ENCODE assay signal across 26 mouse cellular contexts in genomic region chr6:38128115-38128514, GRCm38 (mm10). TPM values are rescaled to one million over a fixed set of nuclear protein-coding genes. Genes with fewer than 3 reads are reported as not detected.
DNase-seq lines count a peak whose midpoint lies in the region; ATAC-seq lines count a peak whose summit lies in the region.
"Had no signal": no experiment of that assay in that cellular context is flagged by ENCODE, and none has a peak within 500 bp of the region (broad histone marks: within the 10 kb centered on the region; RNA-seq: fewer than 3 reads in every experiment).

No protein-coding gene starts in this region.

- no peaks in the 10 kb centered on the region for H3K4me1 ChIP-seq in forebrain, embryonic 16.5 days (replicated peaks; ENCODE audit: control insufficient read depth, insufficient read depth, low read length)
- no peaks in the 10 kb centered on the region for H3K4me1 ChIP-seq in forebrain, embryonic 12.5 days
- peaks cover 15% of the 10 kb centered on the region for H3K4me1 ChIP-seq in kidney, embryonic 15.5 days
- H3K4me1 ChIP-seq in kidney, embryonic 16.5 days (ENCODE audit: insufficient read depth, low read length) = peaks cover 15% of the 10 kb centered on the region
- H3K4me1 ChIP-seq: forebrain, embryonic 15.5 days; hindbrain, embryonic 12.5 days had no signal

- no peaks in the 10 kb centered on the region for H3K27me3 ChIP-seq in forebrain, embryonic 16.5 days (replicated peaks; ENCODE audit: control insufficient read depth, insufficient read depth, low read length)
- H3K27me3 ChIP-seq in forebrain, embryonic 12.5 days = no peaks in the 10 kb centered on the region
- no peaks in the 10 kb centered on the region for H3K27me3 ChIP-seq in kidney, embryonic 15.5 days
- H3K27me3 ChIP-seq in kidney, embryonic 16.5 days (ENCODE audit: insufficient read depth, low read length) = no peaks in the 10 kb centered on the region
- H3K27me3 ChIP-seq: embryonic facial prominence, embryonic 15.5 days; forebrain, embryonic 15.5 days; heart, embryonic 13.5 days; hindbrain, embryonic 12.5 days; Patski had no signal

- H3K4me3 ChIP-seq in forebrain, embryonic 16.5 days (replicated peaks; ENCODE audit: low read length) = no peak overlapping the region
- H3K4me3 ChIP-seq in forebrain, embryonic 12.5 days (replicated peaks) = no peak overlapping the region
- no peak overlapping the region for H3K4me3 ChIP-seq in kidney, embryonic 15.5 days (replicated peaks)
- no peak overlapping the region for H3K4me3 ChIP-seq in kidney, embryonic 16.5 days (ENCODE audit: low read length)
- H3K4me3 ChIP-seq: embryonic facial prominence, embryonic 15.5 days; erythroblast, embryonic 14.5 days; forebrain, embryonic 10.5 days; forebrain, embryonic 15.5 days; gastrocnemius, adult 2 months; heart, embryonic 13.5 days; hindbrain, embryonic 12.5 days had no signal

- no peak overlapping the region for H3K9ac ChIP-seq in forebrain, embryonic 16.5 days (replicated peaks; ENCODE audit: low read depth, low read length)
- H3K9ac ChIP-seq in forebrain, embryonic 12.5 days = no peak overlapping the region
- no peak overlapping the region for H3K9ac ChIP-seq in kidney, embryonic 15.5 days
- H3K9ac ChIP-seq in kidney, embryonic 16.5 days (replicated peaks; ENCODE audit: low read length) = no peak overlapping the region
- H3K9ac ChIP-seq: embryonic facial prominence, embryonic 15.5 days; forebrain, embryonic 15.5 days; heart, embryonic 13.5 days; hindbrain, embryonic 12.5 days had no signal

- no peak overlapping the region for H3K4me2 ChIP-seq in forebrain, embryonic 16.5 days (ENCODE audit: low read length)
- H3K4me2 ChIP-seq in forebrain, embryonic 12.5 days = no peak overlapping the region
- H3K4me2 ChIP-seq in kidney, embryonic 15.5 days = no peak overlapping the region
- H3K4me2 ChIP-seq in kidney, embryonic 16.5 days (replicated peaks; ENCODE audit: low read depth, low read length) = no peak overlapping the region
- H3K4me2 ChIP-seq: embryonic facial prominence, embryonic 15.5 days; forebrain, embryonic 15.5 days; heart, embryonic 13.5 days; hindbrain, embryonic 12.5 days had no signal

- WGBS in forebrain, embryonic 16.5 days = 88% methylated on average over 14 of the region's 14 CpGs
- 93% methylated on average over 14 of the region's 14 CpGs for WGBS in forebrain, embryonic 12.5 days
- WGBS in kidney, embryonic 15.5 days = 83% methylated on average over 14 of the region's 14 CpGs
- WGBS in kidney, embryonic 16.5 days = 80% methylated on average over 14 of the region's 14 CpGs

- DNase-seq in kidney, adult 9 months = peak; percentile 44
- peak; percentile 45 to 59 for DNase-seq in kidney, postnatal 36 days
- DNase-seq in lung, postnatal 10 days = peak; percentile 60
- no peak for DNase-seq in lung, postnatal 25 days (ENCODE audit: low spot score)
- DNase-seq: adrenal gland, adult 8-10 months; cerebellum, adult 11 months; cerebellum, adult 8-10 months; cerebellum, postnatal 14 days; embryo, embryonic 11 days; gastrocnemius, adult 2 months; heart, postnatal 4 days had no signal

- 0 out of 2 replicates have a peak, but pooled peaks have one; percentile 10 for ATAC-seq in forebrain, embryonic 16.5 days
- no peak for ATAC-seq in forebrain, embryonic 12.5 days (ENCODE audit: low FRiP score)
- ATAC-seq in kidney, embryonic 15.5 days (replicated peaks; ENCODE audit: low FRiP score) = no peak
- ATAC-seq in kidney, embryonic 16.5 days (ENCODE audit: low FRiP score, low TSS enrichment) = no peak
- ATAC-seq: forebrain, embryonic 15.5 days; hindbrain, embryonic 16.5 days; Patski had no signal

- H3K36me3 ChIP-seq in forebrain, embryonic 16.5 days (ENCODE audit: control insufficient read depth, insufficient read depth) = peaks cover 21% of the 10 kb centered on the region
- peaks cover 77% of the 10 kb centered on the region for H3K36me3 ChIP-seq in forebrain, embryonic 12.5 days (replicated peaks)
- H3K36me3 ChIP-seq in kidney, embryonic 15.5 days = peaks cover 46% of the 10 kb centered on the region
- H3K36me3 ChIP-seq in kidney, embryonic 16.5 days (ENCODE audit: insufficient read depth, low read length) = peaks cover 32% of the 10 kb centered on the region

- no peak overlapping the region for H3K27ac ChIP-seq in forebrain, embryonic 16.5 days (ENCODE audit: low read length)
- H3K27ac ChIP-seq in forebrain, embryonic 12.5 days = no peak overlapping the region
- H3K27ac ChIP-seq in kidney, embryonic 15.5 days = no peak overlapping the region
- no peak overlapping the region for H3K27ac ChIP-seq in kidney, embryonic 16.5 days (ENCODE audit: low read length)
- H3K27ac ChIP-seq: embryonic facial prominence, embryonic 15.5 days; forebrain, embryonic 10.5 days; forebrain, embryonic 15.5 days; gastrocnemius, adult 2 months; heart, embryonic 13.5 days; hindbrain, embryonic 12.5 days had no signal

- no peaks in the 10 kb centered on the region for H3K9me3 ChIP-seq in forebrain, embryonic 16.5 days (ENCODE audit: control insufficient read depth, low read length)
- H3K9me3 ChIP-seq in forebrain, embryonic 12.5 days = no peaks in the 10 kb centered on the region
- H3K9me3 ChIP-seq in kidney, embryonic 15.5 days (replicated peaks) = 0 out of 2 replicates have a peak, but pooled peaks cover 3% of the 10 kb centered on the region
- peaks cover 11% of the 10 kb centered on the region for H3K9me3 ChIP-seq in kidney, embryonic 16.5 days (ENCODE audit: low read length)
- H3K9me3 ChIP-seq: embryonic facial prominence, embryonic 15.5 days; forebrain, embryonic 10.5 days; forebrain, embryonic 15.5 days; heart, embryonic 13.5 days; hindbrain, embryonic 12.5 days had no signal

RNA-seq across cellular contexts. Expression of gene Atp6v0a4, which starts 3.7 kb away (rescaled TPM):
- polyA plus RNA-seq in forebrain, embryonic 16.5 days (2015; fragmentation: Nextera tagmentation; extraction: Ambion mirVana) = 0.09 and 0.27 TPM in 2 replicates
- 0.29 TPM in 1 of 2 replicates, not detected in the other for polyA plus RNA-seq in forebrain, embryonic 12.5 days (2016; fragmentation: Nextera tagmentation; extraction: Ambion mirVana)
- 12.0 and 12.6 TPM in 2 replicates for polyA plus RNA-seq in kidney, embryonic 15.5 days (2015; fragmentation: Nextera tagmentation; extraction: Ambion mirVana)
- 21.8 and 28.9 TPM in 2 replicates for polyA plus RNA-seq in kidney, embryonic 16.5 days (2015; fragmentation: Nextera tagmentation; extraction: Ambion mirVana)
- polyA plus RNA-seq: embryonic facial prominence, embryonic 11.5 days; erythroblast, embryonic 14.5 days; forebrain, embryonic 10.5 days had no signal

RNA-seq across cellular contexts. Expression of gene Tmem213, which starts 19.1 kb away (rescaled TPM):
- polyA plus RNA-seq in forebrain, embryonic 16.5 days (2015; fragmentation: Nextera tagmentation; extraction: Ambion mirVana) = not detected in 2 replicates
- polyA plus RNA-seq in forebrain, embryonic 12.5 days (2016; fragmentation: Nextera tagmentation; extraction: Ambion mirVana) = not detected in 2 replicates
- polyA plus RNA-seq in kidney, embryonic 15.5 days (2015; fragmentation: Nextera tagmentation; extraction: Ambion mirVana) = 37.4 and 43.5 TPM in 2 replicates
- polyA plus RNA-seq in kidney, embryonic 16.5 days (2015; fragmentation: Nextera tagmentation; extraction: Ambion mirVana) = 69.8 and 72.7 TPM in 2 replicates
- polyA plus RNA-seq: C2C12; embryonic facial prominence, embryonic 11.5 days; erythroblast, embryonic 14.5 days; forebrain, embryonic 10.5 days; forebrain, embryonic 15.5 days; heart, embryonic 13.5 days; heart, postnatal 0 days; hindbrain, embryonic 12.5 days; hindbrain, embryonic 16.5 days; Patski had no signal

Comparison
In these comparisons a context has a peak if more than half of its experiments do, and no peak if none do; other contexts are left out.
1. RNA of gene Atp6v0a4, which starts 3.7 kb away (polyA plus RNA-seq): 21.8 to 28.9 TPM in kidney, embryonic 16.5 days and 12.0 to 12.6 TPM in kidney, embryonic 15.5 days; 0.09 to 0.27 TPM in forebrain, embryonic 16.5 days and 0.29 TPM in forebrain, embryonic 12.5 days; every median in the first group is over 10 times any median in the second.
2. RNA of gene Tmem213, which starts 19.1 kb away (polyA plus RNA-seq): 69.8 to 72.7 TPM in kidney, embryonic 16.5 days and 37.4 to 43.5 TPM in kidney, embryonic 15.5 days; not detected in forebrain, embryonic 16.5 days and not detected in forebrain, embryonic 12.5 days; every median in the first group is over 10 times any median in the second.